Mouse (Mus musculus) layer of hippocampus, adult 11-12 months (tissue): Measurements from ENCODE around the gene Crabp2.

Experiments used
- DNase-seq: peaks from one replicate; pipeline ENCODE4 v3.0.0; 2022; ENCODE audit warnings: low spot score

Gene Crabp2

DNA sequence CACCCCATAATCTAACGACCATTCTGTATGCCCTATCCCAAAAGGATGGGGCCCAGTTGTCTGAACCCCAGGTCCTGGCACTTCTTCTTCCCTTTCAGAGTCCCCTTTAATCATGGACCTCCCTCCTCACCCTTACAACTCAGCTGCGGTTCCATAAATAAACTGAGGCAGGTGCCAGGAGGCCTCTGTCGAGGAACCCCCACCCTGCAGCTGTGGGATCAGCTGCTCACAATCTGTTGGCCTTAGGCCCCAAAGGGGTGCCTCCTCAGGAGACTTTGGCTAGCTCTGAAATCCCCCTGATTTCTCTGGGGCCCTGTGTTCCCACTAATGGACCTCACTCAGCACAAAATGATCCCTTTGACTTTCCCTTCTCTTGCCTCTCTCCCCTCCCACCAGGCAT is 35.6 kb downstream of the Crabp2 start:
- DNase-seq, result no peak

DNA sequence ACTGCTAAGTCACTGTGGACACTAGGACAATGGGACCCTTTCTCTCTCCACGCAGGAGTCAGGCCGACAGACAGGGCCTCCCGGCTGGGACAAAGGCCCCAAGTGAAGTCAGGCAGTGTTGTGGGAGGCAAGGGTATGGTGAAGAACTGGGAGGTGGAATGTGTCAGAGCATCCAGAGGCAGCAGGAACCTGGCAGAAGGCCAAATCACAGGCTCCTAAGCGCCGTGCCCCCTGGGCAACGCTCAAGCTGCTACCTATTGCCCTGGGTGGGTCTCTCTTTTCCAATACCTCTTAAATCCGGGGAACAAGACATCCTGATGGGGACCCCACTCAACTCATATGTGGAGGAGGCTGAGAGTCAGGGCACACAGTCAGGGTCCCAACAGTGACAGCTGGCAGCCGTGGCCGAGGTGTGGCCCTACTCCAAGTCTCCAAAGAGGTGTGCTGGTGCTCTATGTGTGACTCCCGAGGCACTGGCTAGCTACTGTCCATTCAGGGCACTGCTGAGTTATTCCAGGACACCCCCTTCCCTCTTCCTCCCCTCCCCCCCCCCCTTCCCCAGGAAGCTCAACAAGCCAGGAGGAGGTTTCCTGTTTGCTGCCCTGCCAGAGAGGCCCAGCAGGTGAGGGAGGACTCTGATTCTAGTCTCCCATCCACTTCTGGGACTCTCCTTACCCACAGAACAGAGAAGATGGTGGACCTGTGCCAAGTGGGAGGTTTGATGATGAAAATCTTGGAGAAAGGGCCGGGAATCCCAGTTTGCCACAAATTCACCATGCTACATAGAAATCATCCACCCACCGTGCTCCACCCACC is 37.2 kb downstream of the Crabp2 start:
- no peak for DNase-seq

DNA sequence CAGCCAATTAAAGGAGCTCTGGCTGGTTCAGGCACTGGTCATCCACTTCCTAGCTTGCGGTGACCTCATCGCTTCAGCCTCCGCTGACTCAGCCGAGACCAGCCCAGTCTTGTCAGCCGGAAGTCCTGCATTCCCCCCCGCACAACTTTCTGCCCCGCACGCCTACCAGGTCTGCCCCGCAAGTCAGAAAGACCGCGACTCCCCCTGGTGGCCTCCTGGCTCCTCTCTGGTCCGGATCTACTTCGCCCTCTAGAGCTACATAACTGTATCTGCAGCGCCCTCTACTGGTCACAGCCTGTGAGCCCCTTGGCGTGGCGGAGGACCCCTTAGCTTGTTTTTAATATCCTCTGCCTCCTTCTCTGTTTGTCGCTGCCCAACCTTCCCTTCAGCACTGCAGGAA is 38.4 kb downstream of the Crabp2 start:
- DNase-seq, result peak; percentile 96

DNA sequence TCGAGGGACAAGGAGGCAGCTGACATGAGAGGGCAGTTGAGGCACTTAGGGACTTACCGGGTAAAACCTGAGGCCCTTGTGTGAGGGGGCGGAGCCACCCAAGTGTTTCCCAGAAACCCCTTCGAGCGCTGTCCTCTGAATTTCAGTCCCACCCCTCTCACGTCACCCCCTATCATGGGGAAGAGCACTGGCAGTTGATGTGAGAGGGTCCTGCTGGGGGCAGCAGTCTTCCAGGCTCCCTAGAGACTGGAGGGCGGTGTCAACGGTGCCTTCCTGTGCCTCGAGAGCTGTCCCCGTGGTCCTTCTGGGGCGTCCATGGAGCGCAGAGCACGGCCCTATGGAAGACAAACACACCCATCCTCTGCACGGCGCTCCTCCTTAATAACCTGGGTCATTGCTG is 39.2 kb downstream of the Crabp2 start:
- DNase-seq, result no peak

DNA sequence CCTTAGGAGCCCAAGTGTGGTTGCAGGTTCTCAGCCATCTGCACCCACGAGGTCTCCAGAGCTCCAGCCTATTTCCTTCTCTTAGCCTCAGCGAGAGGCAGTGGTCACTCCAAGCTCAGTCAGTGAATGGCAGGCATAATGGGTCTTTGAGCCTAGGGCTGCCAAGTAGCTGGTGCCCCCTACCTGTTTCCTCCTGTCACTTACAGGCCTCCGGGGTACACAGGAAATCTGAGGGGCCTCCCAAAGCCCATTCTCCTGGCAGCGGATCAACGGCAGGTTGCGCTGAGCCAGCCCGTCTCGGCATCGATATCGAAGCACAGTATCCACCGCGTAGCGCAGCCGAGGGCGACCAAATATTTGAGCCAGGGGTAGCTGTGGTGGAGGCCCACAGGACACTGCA is 39.6 kb downstream of the Crabp2 start:
- DNase-seq, result no peak

DNA sequence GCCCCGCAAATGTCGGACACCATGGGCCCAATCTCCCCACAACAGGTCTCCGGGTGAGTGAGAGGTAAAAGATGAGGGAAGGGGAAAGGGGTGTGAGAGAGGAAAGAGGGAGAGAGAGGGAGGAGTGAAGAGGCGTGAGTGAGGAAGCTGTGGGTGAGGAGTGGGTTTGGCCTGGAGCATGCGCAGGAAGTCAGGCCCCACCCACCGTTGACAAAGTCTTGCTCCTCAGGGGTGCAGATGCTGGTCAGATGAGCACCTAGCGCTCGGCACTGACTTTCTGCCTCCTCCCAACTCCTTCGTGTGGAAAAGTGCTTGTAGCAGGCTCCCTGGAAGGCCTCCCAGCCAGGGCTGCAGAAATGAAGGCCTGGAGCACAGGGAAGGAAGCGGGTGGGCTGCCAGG is 41.5 kb downstream of the Crabp2 start:
- DNase-seq, result no peak

GRCm38 (mm10) chr3:87993436-87993835 is 45.0 kb downstream of the Crabp2 start:
- DNase-seq, result no peak

DNA sequence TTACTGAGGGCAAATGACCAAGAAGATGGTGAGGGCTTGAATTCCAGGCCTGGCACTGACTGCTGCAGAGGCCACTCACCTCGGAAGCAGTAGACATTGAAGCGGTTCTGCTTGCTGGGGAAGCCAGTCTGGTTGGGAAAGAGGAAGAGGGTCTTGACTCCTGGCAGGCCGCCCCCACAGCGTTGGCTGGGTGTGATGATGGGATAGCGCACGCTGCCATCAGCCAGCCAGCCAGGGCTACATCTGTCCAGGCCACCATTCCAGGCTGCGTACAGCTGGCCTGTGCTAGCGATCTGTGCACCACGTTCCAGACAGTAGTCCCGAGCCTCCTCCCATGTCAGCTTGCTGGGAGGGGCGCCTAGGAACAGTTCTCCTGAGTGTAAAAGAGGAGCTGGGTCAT is 46.9 kb downstream of the Crabp2 start:
- no peak for DNase-seq

DNA sequence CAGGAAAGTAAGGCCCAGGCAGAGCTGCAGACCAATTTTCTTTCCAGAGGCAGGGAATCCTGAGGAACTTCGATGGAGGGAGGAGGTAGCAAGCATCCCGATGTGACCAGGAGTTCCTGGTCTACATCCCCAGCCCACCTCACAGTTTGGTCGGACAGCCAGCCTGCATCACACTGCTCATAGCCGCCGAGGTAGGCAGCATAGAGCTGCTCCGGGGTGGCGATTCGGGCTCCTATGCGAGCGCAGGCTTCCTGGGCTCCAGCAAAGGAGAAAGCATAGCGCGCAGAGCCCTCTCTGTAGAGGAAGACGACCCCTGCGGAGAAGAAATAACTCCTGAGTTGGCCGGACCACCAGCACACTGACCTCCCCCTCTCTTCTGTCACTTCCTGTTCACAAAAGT is 47.9 kb downstream of the Crabp2 start:
- DNase-seq, result no peak

DNA sequence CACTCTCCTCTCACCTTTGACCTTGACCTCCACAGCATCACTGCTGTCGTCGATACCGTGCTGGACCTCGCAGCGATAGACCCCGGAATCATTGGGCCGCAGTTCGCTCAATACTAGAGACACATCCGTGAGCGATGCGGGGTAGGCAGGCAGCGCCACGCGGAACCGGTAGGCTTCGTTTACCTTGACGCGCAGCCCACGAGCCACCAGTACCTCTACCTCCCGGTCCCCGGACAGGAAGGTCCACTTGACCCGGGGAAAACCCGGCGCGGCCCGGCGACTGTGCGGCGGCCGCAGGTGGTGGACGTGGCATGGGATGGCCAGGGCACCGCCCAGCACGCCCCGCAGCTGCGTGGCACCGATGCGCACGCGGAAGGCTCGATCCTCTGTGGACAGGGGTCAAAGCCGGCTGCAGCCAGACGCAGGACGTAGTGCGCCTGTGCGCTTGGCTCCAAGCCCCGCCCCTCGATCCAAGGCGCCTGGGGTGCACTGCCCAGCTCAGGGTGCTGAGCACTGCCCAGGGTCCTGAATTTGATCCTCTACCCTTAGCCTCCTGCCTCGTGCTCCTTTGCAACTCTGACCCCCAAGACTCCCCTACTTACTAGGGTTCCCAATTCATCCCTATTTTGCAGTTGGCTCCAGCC is 48.6 kb downstream of the Crabp2 start:
- no peak for DNase-seq

DNA sequence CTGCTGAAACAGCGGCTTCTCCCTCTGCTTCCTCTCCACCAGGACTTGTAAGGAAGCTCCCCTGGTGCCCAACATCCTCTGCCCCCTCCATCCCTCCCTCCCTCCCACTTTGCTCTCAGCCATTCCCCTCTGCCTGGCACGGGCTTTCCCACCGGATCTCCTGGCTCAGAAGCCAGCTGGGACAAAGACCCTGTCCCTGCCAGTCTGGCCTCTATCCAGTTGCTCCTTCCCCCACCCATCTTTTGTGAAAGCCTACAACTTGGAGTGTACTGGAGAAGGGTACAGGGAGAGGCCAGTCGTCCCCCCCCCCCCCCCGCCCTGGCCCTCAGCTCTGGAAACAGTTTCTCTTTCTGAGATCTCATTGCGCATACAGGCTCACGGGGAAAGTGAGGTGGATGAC is 50.3 kb downstream of the Crabp2 start:
- no peak for DNase-seq

GRCm38 (mm10) chr3:87999243-87999895 is 50.9 kb downstream of the Crabp2 start:
- no peak for DNase-seq

DNA sequence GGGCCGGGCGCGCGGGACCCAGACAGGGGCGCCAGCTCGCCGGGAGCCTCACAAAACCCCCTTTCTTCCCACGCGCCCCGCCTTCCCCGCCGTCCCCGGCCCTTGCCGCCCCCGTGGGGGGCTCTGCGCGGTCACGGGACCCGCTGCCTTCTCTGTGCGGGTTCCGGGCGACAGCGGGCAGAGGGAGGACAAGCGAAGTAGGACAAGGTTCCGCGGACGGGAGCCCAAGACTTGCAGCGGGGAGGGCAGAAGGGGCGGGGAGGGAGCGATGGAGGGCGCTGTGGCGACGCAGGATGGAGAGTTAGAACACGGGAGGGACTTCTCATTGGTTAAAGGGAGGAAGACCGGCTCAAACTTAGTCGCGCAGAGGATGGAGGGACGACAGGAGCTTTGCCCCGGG is 51.7 kb downstream of the Crabp2 start, which contains the start of gene Bcan:
Gene Bcan (minus strand): TSS at position 50 of the 400 bp plus-strand sequence.
- DNase-seq, result no peak

DNA sequence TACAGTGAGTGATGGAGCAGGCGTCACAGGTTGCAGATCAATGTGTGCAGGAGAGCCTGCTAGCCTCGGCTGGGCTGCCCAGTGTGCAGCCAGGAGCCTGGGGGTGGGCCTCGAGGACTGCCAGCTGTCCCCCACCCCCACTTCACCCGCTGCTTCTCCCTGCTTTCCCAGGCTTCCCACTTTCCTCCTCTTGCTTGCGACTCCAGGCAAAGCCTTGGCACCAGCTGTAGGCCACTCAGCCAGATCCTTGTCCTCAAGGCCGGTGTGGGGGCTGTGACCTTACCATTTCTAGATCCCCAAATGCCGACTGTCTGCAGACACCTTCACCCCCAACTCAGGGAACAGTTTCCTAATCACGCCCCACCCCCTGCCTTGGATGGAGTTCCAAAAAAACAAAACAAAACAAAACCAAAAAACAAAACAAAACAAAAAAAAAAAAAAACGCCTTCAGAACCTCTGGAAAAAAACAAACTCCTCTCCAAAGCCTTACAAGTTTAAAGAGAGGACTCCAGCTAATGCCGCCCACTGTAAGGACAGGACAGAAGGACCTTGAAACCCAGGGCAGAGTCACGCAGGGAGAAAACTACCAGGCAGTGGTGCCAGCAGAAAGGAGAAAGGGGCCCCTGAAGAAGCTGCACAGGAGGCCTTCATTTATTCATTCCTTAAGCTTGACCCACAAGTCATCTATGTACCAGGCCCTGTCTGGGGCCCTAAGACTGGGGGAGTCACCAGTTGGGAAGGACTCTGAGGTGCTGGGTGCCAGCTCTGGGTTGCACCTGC is 52.5 kb downstream of the Crabp2 start:
- no peak for DNase-seq

- no peak for DNase-seq
Measured at GRCm38 (mm10) chr3:88002291-88002976, 54.0 kb downstream of the Crabp2 start.
